27 mouse cellular contexts compared by ENCODE assay signal in the genomic region with DNA sequence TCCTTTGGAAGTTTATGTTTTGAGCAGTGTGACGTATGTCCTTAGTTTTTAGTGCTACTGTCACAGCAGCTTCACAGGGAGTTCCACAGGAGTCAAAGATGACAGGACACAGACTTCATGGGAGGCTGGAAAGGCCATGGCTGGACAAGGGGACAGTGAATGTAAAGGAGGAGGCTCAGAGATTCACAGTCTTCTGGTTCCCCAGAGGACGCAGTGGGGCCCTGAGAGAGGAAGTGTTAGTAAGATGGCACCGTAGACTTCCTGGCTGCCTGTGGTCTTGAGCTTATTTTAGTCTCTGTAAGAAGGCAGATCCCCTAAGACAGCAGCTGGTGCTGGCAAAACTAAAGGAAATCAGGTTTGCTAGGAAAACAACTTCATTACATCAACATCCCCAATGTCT.
DNase-seq lines count a peak whose midpoint lies in the region; ATAC-seq and TF ChIP-seq lines count a peak whose summit lies in the region.
"Had no signal": no experiment of that assay in that cellular context is flagged by ENCODE, and none has a peak within 500 bp of the region (broad histone marks: within the 10 kb centered on the region; RNA-seq: fewer than 3 reads in every experiment).

No protein-coding gene starts in this region.

- H3K4me3 ChIP-seq in forebrain, postnatal 0 days (ENCODE audit: low read depth, low read length) = no peak overlapping the region
- H3K4me3 ChIP-seq: embryonic facial prominence, embryonic 13.5 days; embryonic facial prominence, embryonic 15.5 days; erythroblast, embryonic 14.5 days; forebrain, embryonic 10.5 days; forebrain, embryonic 12.5 days had no signal

- no peak for TF ChIP-seq CTCF in forebrain, postnatal 0 days (IDR thresholded peaks at IDR 0.05; ENCODE audit: low read depth)

- no peak overlapping the region for H3K27ac ChIP-seq in forebrain, postnatal 0 days (ENCODE audit: low read depth, low read length)
- H3K27ac ChIP-seq: embryonic facial prominence, embryonic 13.5 days; embryonic facial prominence, embryonic 15.5 days; forebrain, embryonic 10.5 days; forebrain, embryonic 12.5 days had no signal

- H3K4me2 ChIP-seq in forebrain, postnatal 0 days (ENCODE audit: low read depth) = no peak overlapping the region
- H3K4me2 ChIP-seq: embryonic facial prominence, embryonic 13.5 days; embryonic facial prominence, embryonic 15.5 days; forebrain, embryonic 12.5 days had no signal

- peaks cover 3% of the 10 kb centered on the region; the same call in 1 of the 2 replicates for H3K4me1 ChIP-seq in forebrain, postnatal 0 days (ENCODE audit: insufficient read depth)
- H3K4me1 ChIP-seq: forebrain, embryonic 12.5 days had no signal

- H3K27me3 ChIP-seq in splenic B cell, adult 2 months (ENCODE audit: control insufficient read depth, insufficient read depth, low read length, poor library complexity, severe bottlenecking) = no peaks in the 10 kb centered on the region
- H3K27me3 ChIP-seq in forebrain, postnatal 0 days (ENCODE audit: insufficient read depth, low read length) = no peaks in the 10 kb centered on the region
- H3K27me3 ChIP-seq: embryonic facial prominence, embryonic 13.5 days; forebrain, embryonic 12.5 days; Patski had no signal

- H3K9me3 ChIP-seq in forebrain, postnatal 0 days (ENCODE audit: low read length) = no peaks in the 10 kb centered on the region
- H3K9me3 ChIP-seq: embryonic facial prominence, embryonic 13.5 days; embryonic facial prominence, embryonic 15.5 days; forebrain, embryonic 10.5 days; forebrain, embryonic 12.5 days had no signal

- ATAC-seq in common myeloid progenitor, adult 5-6 weeks (replicated peaks; ENCODE audit: low read depth, poor library complexity, severe bottlenecking) = 0 out of 2 replicates have a peak, but pooled peaks have one; percentile 37
- no peak for ATAC-seq in forebrain, postnatal 0 days
- ATAC-seq: activated CD4-positive, CD25-positive, alpha-beta regulatory T cell, adult 4 months; forebrain, embryonic 14.5 days; forebrain, embryonic 16.5 days; Patski had no signal

- 86% methylated on average over 3 of the region's 3 CpGs for WGBS in forebrain, postnatal 0 days

- peak; percentile 88 for DNase-seq in heart, adult 11 months
- no peak for DNase-seq in heart, adult 8-10 months (ENCODE audit: low spot score)
- DNase-seq in spleen, postnatal 36 days (ENCODE audit: low spot score in 2 of 2) = peak; percentile 21 to 27
- no peak for DNase-seq in spleen, adult 18-20 months
- DNase-seq in splenic B cell, adult 2 months (ENCODE audit: low read depth, low spot score) = peak; percentile 22
- DNase-seq in kidney, adult 9 months = no peak
- DNase-seq in forebrain, postnatal 0 days = no peak
- DNase-seq: adrenal gland, adult 8-10 months; adrenal gland, postnatal 14 days; adrenal gland, postnatal 36 days; cerebellum, adult 11-12 months; cerebellum, adult 2 months; cerebellum, adult 9-10 months; cerebellum, postnatal 10 days; cerebellum, postnatal 25 days; embryo, embryonic 11 days had no signal

- no peaks in the 10 kb centered on the region for H3K36me3 ChIP-seq in splenic B cell, adult 2 months (ENCODE audit: control insufficient read depth, insufficient read depth, low read length, poor library complexity, severe bottlenecking)
- H3K36me3 ChIP-seq in forebrain, postnatal 0 days (ENCODE audit: insufficient read depth) = no peaks in the 10 kb centered on the region
- H3K36me3 ChIP-seq: embryonic facial prominence, embryonic 13.5 days; embryonic facial prominence, embryonic 15.5 days; forebrain, embryonic 10.5 days; forebrain, embryonic 12.5 days; G1E had no signal

- H3K9ac ChIP-seq in forebrain, postnatal 0 days = no peak overlapping the region
- H3K9ac ChIP-seq: embryonic facial prominence, embryonic 13.5 days; embryonic facial prominence, embryonic 15.5 days; forebrain, embryonic 12.5 days had no signal

Comparison
In these comparisons a context has a peak if more than half of its experiments do, and no peak if none do; other contexts are left out.
1. DNase-seq: peak in heart, adult 11 months (single experiment), spleen, postnatal 36 days (2 of 2) and splenic B cell, adult 2 months (single experiment); none in heart, adult 8-10 months (single experiment), spleen, adult 18-20 months (0 of 2), kidney, adult 9 months (single experiment) and forebrain, postnatal 0 days (single experiment).